Mouse (Mus musculus): ENCODE data around the gene Nif3l1. TPM values are rescaled to one million over a fixed set of nuclear protein-coding genes. Genes with fewer than 3 reads are reported as not detected.

Gene Nif3l1
- polyA plus RNA-seq, 1 experiment from 2014 or later: 52.2 TPM

Other genes starting within 250 kb of the Nif3l1 start
- gene Aox4, start 234.8 kb upstream of the Nif3l1 start, polyA plus RNA-seq (2015; fragmentation: Nextera tagmentation; extraction: Ambion mirVana): 0.02 TPM in 1 of 2 replicates, not detected in the other
- gene Aox2, start 166.8 kb upstream of the Nif3l1 start, polyA plus RNA-seq (2015; fragmentation: Nextera tagmentation; extraction: Ambion mirVana): 0.05 and 0.09 TPM in 2 replicates
- gene Bzw1, start 52.3 kb upstream of the Nif3l1 start, polyA plus RNA-seq (2015; fragmentation: Nextera tagmentation; extraction: Ambion mirVana): 350 and 352 TPM in 2 replicates
- 191 and 204 TPM in 2 replicates for gene Clk1, start 21.1 kb upstream of the Nif3l1 start, polyA plus RNA-seq (2015; fragmentation: Nextera tagmentation; extraction: Ambion mirVana)
- gene Ppil3, start 335 bp downstream of the Nif3l1 start, polyA plus RNA-seq (2015; fragmentation: Nextera tagmentation; extraction: Ambion mirVana): 55.6 and 60.6 TPM in 2 replicates
- 30.6 and 31.3 TPM in 2 replicates for gene Orc2, start 60.0 kb downstream of the Nif3l1 start, polyA plus RNA-seq (2015; fragmentation: Nextera tagmentation; extraction: Ambion mirVana)
- 10.1 and 12.6 TPM in 2 replicates for gene Fam126b, start 141.2 kb downstream of the Nif3l1 start, polyA plus RNA-seq (2015; fragmentation: Nextera tagmentation; extraction: Ambion mirVana)
- gene Ndufb3, start 141.2 kb downstream of the Nif3l1 start, polyA plus RNA-seq (2015; fragmentation: Nextera tagmentation; extraction: Ambion mirVana): 161 and 167 TPM in 2 replicates